Mouse (Mus musculus): ENCODE results near the gene 1700024G13Rik.
"Not testable (repeated sequence)": the region's sequence is repeated elsewhere in the genome, so short reads cannot be mapped to it uniquely, and the experiment has no call there.

Gene 1700024G13Rik

GRCm38 (mm10) chr14:32388196-32388595 lies at the start of gene 1700024G13Rik:
TSS of gene 1700024G13Rik (minus strand) at chr14:32388391.
- peak; percentile 9 for DNase-seq (ENCODE audit: low read depth, low spot score)

GRCm38 (mm10) chr14:32437352-32437793 lies 49.2 kb upstream of the 1700024G13Rik start:
- DNase-seq (ENCODE audit: low read depth, low spot score): no peak

GRCm38 (mm10) chr14:32429030-32429602 lies 40.9 kb upstream of the 1700024G13Rik start:
- no peak for DNase-seq (ENCODE audit: low read depth, low spot score)

GRCm38 (mm10) chr14:32423946-32424345 lies 35.8 kb upstream of the 1700024G13Rik start:
- no peak for DNase-seq (ENCODE audit: low read depth, low spot score)

GRCm38 (mm10) chr14:32418747-32419146 lies 30.6 kb upstream of the 1700024G13Rik start:
- no peak for DNase-seq (ENCODE audit: low read depth, low spot score)

- DNase-seq (ENCODE audit: low read depth, low spot score): no peak
These were observed 23.9 kb upstream of the 1700024G13Rik start for GRCm38 (mm10) chr14:32412075-32412474.

GRCm38 (mm10) chr14:32410084-32410483 lies 21.9 kb upstream of the 1700024G13Rik start:
- DNase-seq (ENCODE audit: low read depth, low spot score): no peak

GRCm38 (mm10) chr14:32405399-32405798 lies 17.2 kb upstream of the 1700024G13Rik start:
- DNase-seq (ENCODE audit: low read depth, low spot score): not testable (repeated sequence)

GRCm38 (mm10) chr14:32381619-32382018 lies 6.6 kb downstream of the 1700024G13Rik start:
- no peak for DNase-seq (ENCODE audit: low read depth, low spot score)

- DNase-seq (ENCODE audit: low read depth, low spot score): no peak
These were observed 7.1 kb downstream of the 1700024G13Rik start for GRCm38 (mm10) chr14:32381066-32381465.

- DNase-seq (ENCODE audit: low read depth, low spot score): no peak
These were observed 8.1 kb downstream of the 1700024G13Rik start for GRCm38 (mm10) chr14:32380099-32380480.

GRCm38 (mm10) chr14:32379395-32380098 lies 8.6 kb downstream of the 1700024G13Rik start:
- DNase-seq (ENCODE audit: low read depth, low spot score): no peak

- no peak for DNase-seq (ENCODE audit: low read depth, low spot score)
These were observed 15.7 kb downstream of the 1700024G13Rik start for GRCm38 (mm10) chr14:32372510-32372909.

- DNase-seq (ENCODE audit: low read depth, low spot score): no peak
These were observed 18.4 kb downstream of the 1700024G13Rik start for GRCm38 (mm10) chr14:32369756-32370155.

GRCm38 (mm10) chr14:32364359-32364758 lies 23.8 kb downstream of the 1700024G13Rik start:
- DNase-seq (ENCODE audit: low read depth, low spot score): no peak

- DNase-seq (ENCODE audit: low read depth, low spot score): not testable (repeated sequence)
These were observed 36.8 kb downstream of the 1700024G13Rik start for GRCm38 (mm10) chr14:32351181-32351920.

- no peak for DNase-seq (ENCODE audit: low read depth, low spot score)
These were observed 40.9 kb downstream of the 1700024G13Rik start for GRCm38 (mm10) chr14:32347307-32347706.

GRCm38 (mm10) chr14:32344694-32345093 lies 43.5 kb downstream of the 1700024G13Rik start:
- no peak for DNase-seq (ENCODE audit: low read depth, low spot score)

- no peak for DNase-seq (ENCODE audit: low read depth, low spot score)
These were observed 44.0 kb downstream of the 1700024G13Rik start for GRCm38 (mm10) chr14:32344176-32344575.

GRCm38 (mm10) chr14:32341823-32342222 lies 46.4 kb downstream of the 1700024G13Rik start:
- DNase-seq (ENCODE audit: low read depth, low spot score): no peak

- DNase-seq (ENCODE audit: low read depth, low spot score): no peak
These were observed 51.6 kb downstream of the 1700024G13Rik start for GRCm38 (mm10) chr14:32336547-32336946.

- no peak for DNase-seq (ENCODE audit: low read depth, low spot score)
These were observed 52.2 kb downstream of the 1700024G13Rik start for GRCm38 (mm10) chr14:32336021-32336420.
